Mouse (Mus musculus): ENCODE measurements around the gene Pkdrej.
"Not testable (repeated sequence)": the region's sequence is repeated elsewhere in the genome, so short reads cannot be mapped to it uniquely, and the experiment has no call there.

Gene Pkdrej

DNA sequence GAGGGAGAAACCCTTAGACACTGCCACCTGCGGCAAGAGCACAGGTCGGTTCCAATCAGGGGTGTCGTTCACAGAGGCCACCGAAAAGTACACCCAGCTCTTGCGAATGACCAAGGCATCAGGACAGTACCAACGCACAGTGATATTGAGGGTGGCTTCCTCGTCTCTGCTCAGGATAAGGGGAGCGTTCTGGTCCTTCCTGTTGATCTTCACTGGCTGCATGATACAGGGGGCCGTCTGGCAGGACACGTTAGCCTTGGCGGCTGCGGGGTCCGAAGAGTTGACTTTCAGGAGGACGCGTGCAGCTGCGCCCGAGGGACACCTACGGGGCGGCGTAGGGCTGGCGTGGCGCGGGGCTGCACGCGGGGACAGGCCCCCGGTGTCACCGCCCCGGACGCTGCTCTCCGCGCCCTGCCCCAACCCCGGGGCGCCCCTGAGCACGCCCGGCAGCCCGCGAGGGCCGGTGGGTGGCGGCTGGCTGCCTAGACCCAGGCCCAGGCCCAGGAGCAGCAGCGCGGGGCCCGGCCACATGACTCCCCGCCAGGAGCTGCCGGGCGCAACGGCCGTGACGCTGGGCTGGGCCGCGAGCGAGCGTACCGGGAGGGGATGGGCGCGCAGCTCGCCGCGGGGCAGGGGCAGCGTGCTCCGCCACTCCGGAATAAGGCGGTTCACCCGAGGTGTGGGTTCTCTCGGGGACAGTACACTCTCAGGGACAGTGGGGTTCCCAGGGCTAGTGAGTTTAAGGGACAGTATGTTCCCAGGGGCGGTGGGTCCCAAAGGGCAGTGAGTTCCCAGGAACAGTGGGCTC lies at the start of gene Pkdrej:
Pkdrej (minus strand) TSS at position 532 of the 808 bp plus-strand sequence.
- peak in 1 of 2 experiments; percentile 13 for DNase-seq (ENCODE audit: low spot score in 2 of 2)

DNA sequence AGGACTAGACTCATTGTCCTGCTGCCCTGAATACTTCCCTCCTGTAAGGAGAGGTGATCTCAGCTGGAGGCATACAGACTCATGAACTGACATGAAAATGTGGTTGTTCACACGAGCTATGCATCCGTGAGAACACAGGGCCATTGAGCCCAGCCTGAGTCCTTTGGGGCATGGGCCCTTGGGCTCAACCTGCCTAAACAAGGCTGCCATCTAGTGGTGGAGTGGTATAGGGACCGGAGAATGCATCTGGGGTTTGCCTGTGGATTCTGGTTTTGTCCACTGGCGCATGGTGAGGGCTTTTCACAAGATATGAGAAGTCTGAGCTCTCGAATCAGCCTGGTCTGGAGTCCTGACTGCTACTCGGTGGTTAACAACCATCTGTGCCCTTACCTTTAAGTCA lies 46.2 kb upstream of the Pkdrej start:
- peak; percentile 36 to 64 for DNase-seq (ENCODE audit: low spot score in 2 of 2)

DNA sequence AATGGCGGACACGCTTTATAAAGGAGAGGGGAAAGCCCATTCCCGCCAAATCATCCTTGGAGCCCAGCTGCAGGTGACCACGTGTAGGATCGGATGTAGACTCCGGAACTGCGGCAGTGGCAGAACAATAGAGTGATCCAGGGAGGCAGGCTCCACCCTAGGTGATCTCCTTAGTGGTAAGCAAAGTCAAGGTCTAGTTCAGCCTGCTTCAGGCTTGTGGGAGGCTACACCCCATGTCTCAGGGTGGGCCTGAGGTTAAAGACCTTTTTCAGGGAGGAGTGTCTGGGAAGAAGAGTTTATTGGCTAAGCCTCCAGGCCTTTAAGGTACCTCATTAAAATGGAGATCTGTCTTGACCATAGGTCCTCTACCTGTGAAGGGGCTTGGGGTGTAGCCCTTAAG lies 44.4 kb upstream of the Pkdrej start:
- DNase-seq (ENCODE audit: low spot score in 2 of 2): not testable (repeated sequence)

DNA sequence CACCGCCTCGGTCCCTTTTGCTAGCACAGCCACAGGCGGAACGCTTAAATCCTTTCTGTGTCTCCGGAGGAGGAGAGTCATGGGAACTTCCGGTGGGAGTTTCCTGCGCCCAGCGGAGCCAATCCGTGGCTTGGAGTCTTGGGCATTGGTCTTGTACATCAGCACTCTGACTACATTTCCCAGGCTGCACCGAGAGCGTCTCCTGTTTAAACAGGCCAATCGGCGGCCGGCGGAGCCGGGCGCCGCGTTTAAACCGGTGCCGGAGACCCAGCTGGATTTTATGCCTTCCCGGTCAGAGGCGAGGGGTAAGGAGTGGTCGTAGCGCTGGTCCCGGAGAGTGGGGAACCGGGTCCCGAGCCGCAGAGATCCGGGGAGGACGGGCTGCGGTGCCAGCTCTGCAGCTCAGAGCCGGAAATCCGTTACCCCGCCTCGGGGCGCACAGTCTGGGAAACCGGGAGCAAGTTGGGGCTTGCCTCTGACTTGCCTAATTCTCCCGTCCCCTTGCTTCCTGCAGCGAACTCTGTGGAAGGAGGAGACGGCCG lies 38.0 kb upstream of the Pkdrej start, which contains the start of gene Gtse1:
Gtse1 (plus strand) TSS at position 256 of the 542 bp plus-strand sequence.
- DNase-seq (ENCODE audit: low spot score in 2 of 2): peak; percentile 92 to 94

DNA sequence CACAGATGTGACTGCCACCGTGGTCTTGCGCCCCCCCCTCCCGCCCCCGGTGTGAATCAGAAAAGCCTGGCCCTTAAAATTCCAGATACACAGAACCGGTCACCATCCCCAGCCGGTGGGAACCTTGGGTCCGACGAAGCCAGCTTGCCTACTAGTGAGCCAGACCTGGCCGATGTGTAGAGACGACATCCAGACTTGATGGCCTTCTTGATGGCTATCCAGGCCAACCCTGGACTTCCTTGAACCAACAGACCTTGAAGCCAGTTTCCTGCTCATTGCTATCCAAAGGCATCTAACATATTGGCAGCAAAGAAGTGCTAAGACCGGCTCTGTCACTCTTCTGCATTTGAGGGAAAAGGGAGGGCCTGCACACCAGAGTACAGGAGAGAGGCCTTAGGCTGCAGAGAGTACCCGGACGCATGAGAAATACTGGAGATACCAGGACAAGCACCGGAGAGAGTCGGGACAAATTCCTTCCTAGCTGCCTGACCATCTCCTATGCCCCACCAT lies 37.5 kb upstream of the Pkdrej start:
- no peak for DNase-seq (ENCODE audit: low spot score in 2 of 2)

DNA sequence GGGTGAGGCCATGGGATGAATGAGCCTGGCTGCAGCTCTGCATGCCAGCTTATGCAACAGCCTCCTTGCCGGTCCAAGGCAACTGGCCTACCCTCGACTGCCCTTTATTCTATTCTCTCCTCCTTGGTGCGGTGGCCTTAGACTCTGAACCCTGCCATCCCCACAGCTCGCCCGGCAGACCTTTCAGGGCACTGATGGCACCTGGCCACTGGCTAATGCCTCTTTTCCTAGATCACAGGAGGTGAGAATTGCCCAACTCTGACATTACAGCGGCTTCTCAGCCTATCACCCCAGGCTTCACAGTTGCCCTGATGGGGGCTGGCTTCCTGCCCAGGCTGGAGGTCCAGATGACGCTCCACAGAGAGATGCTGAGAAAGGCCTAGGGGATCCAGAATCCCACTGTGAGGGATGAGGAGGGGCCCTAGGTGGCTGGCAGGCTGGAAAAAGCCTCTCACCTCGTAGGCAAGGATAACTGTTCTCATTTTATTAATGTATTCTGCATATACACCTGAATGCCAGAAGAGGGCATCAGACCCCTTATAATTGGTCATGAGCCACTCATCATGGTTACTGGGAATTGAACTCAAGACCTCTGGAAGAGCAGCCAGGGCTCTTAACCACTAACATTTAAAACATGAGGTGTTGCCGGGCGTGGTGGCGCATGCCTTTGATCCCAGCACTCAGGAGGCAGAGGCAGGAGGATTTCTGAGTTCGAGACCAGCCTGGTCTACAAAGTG lies 30.3 kb upstream of the Pkdrej start:
- DNase-seq (ENCODE audit: low spot score in 2 of 2): no peak

DNA sequence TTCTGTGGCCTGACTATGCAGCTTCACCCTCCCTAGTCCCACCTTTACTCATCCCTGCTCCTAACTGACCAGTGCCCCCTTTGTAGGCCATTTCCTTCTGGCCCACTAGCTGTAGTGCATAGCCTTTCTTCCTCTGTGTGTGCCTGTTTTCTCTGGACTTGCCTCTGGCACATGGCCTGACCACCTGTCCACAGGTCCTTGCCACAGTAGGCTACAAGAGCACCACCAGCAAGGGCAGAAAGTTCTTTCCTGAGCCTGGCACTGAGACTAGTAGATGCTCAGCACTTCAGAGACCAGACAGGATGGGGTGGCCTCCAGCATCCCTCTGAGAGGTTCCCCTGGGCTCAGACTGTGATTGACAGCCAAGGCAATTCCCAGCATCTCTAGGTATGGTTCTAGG lies 23.5 kb upstream of the Pkdrej start:
- no peak for DNase-seq (ENCODE audit: low spot score in 2 of 2)

DNA sequence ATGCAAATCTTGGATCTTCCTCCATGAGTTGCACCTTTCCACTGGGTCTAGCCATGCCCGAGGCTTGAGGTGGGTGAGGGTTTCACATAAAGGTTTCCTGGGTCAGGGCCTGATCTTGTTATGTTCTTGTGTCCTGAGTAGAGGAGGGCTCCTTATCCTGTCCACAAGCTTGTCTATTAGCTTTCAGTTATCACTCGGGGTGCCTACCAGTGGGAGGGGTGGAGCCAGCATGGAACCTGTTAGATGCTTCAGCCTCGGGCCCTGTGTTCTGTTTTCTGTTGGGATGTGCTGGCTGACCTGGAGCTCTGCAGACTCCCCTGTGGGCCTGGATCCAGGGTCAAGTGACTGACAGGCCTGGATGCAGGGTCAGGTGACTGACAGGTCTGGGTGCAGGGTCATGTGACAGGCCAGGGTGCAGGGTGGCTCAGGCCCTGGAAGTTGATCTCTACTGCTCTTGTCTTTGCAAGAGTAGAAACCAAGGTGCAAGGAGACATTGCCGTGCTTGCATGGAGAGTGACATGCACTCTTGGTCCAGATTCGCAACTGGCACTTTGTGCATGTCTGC lies 20.3 kb upstream of the Pkdrej start:
- no peak for DNase-seq (ENCODE audit: low spot score in 2 of 2)

DNA sequence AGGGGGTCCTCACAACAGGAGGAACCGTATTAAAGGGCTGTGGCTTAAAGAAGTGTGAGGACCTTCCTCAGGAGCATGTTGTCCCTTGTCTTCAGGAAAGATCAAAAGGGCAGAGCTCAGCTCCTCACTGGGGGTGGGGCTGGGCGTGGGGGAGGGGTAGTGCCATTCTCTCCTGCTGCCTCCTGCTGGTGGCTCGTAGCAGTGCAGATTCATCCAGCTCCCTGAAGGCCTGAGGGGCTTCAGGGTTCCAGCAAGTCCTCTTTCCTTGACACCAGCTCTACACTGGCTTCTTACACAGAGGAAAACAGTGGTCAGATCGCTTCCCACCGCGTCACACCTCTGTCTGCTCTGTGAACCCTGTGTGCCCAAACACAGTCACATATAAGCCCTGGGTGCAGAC lies 19.4 kb upstream of the Pkdrej start:
- no peak for DNase-seq (ENCODE audit: low spot score in 2 of 2)

DNA sequence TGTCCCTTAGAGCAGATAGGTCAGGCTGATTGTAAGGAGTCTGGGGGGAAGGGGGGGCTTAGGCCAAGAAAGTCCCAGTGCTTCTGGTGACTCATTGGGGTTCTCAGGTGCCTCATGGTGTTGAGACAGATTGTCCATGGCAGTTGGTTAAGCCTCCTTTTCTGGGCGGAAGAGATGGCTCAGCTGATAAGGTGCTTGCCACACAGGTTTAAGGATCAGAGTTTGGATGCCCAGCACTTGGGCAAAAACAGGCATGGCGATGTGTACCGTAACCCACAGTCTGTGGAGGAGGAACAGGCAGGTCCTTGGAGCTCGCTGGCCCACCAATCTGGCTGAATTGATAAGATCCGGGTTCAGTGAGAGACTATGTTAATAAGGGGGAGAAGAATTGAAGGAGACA lies 15.4 kb upstream of the Pkdrej start:
- no peak for DNase-seq (ENCODE audit: low spot score in 2 of 2)

DNA sequence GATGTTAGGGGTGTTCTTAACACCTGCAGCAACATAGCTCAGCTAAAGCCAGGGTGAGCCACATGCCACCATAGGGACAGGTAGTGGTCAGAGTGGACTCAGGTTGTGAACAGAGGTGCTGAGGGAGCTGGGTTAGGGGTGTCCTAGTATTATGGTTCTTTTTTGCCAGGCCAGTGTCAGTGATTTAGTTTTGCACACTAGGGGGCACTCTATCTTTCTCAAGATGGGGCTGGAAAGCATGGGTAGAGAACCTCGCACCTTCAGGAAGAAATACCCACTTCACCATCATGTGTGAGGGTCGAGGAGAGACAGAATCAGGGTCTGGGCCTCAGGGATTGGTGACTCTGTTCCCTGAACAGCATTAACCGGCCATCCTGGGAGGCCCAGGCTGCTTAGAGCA lies 13.8 kb upstream of the Pkdrej start:
- no peak for DNase-seq (ENCODE audit: low spot score in 2 of 2)

DNA sequence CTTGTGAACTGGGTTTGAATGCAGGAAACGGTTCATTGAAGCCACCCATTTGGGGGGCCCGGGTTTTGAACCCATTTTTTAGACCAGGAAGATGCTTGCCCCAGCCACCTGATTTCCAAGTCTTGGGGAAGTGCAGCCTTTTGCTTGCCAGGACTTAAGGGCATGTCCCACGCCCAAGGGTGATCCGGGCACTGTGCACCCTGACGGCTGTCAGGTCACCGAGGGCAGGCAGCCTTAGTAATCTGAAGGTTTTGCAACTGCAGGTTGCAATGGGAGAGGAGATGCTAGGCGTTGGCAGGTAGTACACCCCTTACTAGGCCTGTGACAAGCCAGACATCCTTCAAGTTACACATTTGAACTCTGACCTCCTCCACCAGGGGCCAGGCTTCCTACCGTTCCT lies 11.1 kb upstream of the Pkdrej start:
- no peak for DNase-seq (ENCODE audit: low spot score in 2 of 2)

DNA sequence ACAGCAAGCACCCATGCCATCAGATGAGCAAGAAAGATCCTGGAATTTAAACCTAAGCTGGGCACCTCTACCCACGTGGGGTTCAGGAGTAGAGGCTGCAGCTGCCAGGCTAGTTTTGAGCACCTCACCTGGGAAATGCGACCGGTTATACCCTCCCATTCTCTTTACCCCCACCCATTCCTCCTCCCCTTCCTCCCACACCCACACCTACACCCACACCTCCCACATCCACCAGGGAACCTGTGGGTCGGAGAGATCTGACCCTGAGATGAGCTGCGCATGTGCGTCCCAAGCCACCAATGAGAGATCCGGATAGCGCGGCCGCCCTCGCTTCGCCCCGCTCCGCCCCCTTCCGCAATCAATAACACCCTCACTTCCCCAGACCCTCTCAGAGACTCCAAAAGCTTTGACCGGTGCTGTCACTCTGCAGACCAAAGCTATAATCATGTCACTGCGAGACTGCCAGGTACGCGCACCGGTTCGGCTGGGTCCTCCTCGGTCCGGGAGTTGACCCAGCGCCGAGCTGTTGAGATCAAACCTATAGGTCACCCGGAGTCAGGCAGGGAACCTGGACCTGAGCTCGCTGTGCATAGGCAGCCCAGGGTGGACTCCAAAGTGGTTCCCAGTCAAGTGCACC lies 10.5 kb upstream of the Pkdrej start, which contains the start of gene Ttc38:
Ttc38 (plus strand) TSS at position 353 of the 637 bp plus-strand sequence.
- peak; percentile 57 to 70 for DNase-seq (ENCODE audit: low spot score in 2 of 2)

DNA sequence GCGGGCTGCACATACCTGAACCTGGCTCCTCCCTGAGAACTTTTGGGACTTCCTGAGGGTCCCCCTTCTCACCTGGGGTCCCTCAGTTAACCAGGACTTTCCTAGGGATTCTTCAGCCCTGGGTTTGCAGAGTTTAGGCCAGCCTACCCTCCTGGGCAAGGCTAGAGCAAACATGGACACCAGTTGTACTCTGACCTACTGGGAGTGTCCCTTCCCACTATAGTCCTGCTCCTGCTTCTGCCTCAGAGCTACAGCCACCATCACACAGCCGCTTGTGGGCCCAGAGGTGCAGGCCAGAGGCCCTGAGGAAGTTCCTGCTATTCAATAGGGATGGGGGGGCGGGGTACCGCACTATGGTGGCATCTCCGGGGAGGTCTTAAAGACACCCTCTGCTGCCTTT lies 7.9 kb upstream of the Pkdrej start:
- no peak for DNase-seq (ENCODE audit: low spot score in 2 of 2)

DNA sequence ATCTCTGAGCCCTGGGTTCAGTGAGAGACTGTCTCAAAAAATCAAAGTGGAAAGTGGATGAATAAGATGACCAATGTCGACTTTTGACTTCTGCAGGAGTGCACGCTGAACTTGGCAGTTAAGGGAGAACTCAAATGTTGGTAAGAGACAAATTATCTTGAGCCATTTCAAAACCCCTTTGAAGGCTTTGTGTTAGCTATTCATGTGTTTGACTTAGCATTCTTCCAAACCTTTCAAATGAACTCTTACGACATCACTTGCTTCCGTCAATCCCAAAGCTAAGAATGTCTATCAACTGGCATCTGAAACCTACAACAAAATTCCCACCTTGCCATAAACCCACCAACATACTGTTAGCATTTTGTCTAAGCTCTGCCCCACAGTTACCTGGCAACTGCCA lies 6.5 kb upstream of the Pkdrej start:
- DNase-seq (ENCODE audit: low spot score in 2 of 2): no peak

DNA sequence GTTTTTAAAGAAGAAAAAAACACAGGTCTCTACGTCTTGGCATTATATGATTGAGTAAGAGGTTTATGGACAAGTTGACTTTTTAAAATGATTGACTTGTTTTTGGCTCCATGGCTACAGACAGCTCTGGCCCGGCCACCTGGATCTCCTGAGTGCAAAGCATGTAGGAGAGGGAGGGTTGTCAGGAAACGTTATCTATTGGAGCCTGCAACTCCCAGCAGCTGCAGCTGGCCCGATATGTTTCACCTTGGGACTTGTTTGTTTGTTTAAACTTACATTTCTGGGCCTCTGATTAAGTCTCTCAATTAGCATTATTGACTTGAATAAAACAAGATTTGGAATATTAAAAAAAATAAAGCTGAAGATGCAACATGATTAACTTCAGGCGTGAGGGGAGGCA lies 5.1 kb upstream of the Pkdrej start:
- DNase-seq (ENCODE audit: low spot score in 2 of 2): no peak

DNA sequence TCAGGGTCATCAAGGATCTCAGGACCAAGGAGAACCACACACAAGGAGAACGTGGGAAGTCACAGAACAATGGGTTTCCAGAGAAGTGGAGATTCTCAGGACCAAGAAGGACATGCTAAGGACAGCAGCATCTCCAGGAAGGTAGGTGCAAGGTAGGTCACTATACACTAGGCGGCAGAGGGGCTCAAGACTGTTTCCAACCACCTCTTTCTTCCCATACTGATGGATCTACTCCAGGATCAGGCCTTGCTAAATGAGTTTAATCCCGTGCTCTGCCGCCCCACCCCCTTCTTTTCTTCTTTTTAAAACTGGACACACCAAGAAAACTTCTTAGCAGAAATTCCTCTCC lies 451 bp upstream of the Pkdrej start:
- no peak for DNase-seq (ENCODE audit: low spot score in 2 of 2)

DNA sequence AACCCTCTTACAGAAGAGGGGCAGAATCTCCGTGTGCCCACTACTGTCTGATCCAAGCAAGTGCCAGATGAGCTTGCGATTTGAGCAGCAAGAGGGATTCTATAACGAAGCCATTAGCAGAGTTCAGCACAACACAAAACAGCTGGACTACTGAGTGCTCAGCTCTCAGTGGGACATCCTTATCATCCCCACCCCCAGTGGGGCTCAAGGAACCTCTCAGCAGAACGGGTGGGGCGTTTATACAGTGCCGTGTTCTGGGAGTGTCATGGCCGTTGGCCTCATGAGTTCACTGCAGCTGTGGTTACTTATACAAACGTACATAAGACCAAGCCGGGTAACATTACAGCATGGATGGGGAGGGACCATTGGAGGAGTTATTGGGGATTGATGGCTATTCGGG lies 8.1 kb downstream of the Pkdrej start:
- no peak for DNase-seq (ENCODE audit: low spot score in 2 of 2)

DNA sequence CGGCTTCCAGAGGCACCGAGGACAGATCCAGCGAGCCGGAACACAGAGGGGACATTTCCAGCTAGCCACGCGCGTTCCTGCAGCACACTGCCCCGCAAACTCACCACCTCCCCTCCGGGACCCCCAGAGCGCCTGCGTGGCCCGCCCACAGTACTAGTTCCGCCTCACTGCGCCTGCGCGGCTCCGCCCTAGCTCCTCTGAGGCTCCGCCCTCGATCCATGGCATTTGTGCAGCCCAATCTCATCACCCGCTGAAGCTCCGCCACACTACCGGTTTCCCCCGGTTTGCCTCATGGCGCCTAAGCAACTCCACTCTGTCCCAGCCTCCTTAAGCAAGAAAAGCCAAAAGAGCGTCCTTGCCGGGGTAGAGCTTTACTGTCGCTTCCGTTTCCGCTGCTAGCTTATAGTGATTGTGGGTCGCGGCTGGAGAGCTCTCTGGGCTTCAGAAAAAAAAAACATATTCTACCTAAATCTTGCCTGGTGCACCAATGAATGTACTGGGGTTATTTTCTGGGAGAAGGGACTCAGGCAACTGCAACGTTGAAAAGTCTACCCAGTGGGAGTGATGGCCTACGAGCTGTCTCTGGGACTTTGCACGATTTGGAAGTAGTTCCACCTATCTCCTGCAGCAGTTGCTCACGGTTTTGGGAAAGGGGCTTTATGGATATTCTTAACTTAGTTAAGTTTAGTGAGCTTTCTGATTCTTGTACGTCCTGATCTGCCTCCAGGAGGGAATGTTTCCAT lies 9.8 kb downstream of the Pkdrej start, which contains the start of gene Cdpf1:
Cdpf1 (minus strand) TSS at position 163 of the 743 bp plus-strand sequence.
- peak; percentile 97 to 99 for DNase-seq (ENCODE audit: low spot score in 2 of 2)

DNA sequence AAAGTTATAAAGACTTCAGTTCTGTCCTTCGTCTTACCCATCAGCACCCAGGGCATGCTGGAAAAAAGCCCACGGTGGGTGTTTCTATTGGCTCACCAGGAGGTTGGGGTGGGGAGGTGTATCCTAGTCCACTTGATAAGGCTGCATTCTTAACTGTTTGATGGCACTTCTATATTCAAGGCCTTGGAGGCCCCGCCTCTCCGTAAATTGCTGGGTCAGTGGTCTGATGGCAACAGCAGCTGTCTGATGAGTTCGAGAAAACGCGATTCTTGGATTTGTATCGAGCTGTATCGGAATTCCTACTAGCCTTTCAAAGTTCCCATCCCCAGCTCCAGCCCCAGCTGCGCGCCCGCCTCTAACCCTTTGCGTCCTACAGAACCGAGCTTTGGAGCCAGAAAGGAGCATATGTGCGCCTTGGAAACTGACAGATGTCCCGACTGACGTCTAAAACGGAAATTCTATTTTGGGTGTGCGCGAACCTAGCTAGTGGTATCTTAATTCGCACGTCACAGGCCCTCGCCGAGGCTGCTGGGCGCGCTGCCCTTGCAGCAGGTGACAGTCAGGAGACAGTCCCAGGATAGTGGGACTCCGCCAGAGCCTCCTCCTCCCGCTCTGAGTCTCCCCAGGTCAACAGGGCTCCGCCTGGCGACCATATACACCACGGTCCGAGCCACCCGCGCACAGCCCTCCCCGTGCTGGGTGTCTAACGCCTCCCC lies 10.6 kb downstream of the Pkdrej start:
- DNase-seq (ENCODE audit: low spot score in 2 of 2): peak; percentile 69 to 72

Measured in frontal cortex, postnatal 10 days (tissue).